Mouse (Mus musculus): ENCODE measurements around the gene Arid1a.

Arid1a gene

DNA sequence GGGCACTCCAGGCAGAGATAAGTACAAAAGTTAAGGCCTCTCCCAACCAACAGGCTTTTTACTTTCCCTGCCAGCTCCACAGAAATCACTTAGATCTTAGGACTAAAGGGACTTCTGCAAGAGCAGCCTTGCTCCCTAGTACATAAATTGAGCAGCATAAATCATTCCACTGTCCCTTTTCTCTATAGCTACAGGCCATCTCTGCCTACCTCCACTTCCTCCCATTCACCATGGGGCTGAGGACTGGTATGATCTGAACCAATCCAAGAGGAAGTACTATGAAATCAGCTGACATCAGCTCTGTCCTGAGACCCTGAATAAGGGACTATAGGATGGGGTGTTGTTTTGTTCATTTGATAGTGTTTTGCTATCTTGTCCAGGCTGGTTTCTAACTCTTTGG, 26.4 kb downstream of the Arid1a start:
- no peak for DNase-seq (ENCODE audit: low spot score)

GRCm38 (mm10) chr4:133729541-133730093, 27.0 kb downstream of the Arid1a start:
- peak; percentile 100 for DNase-seq (ENCODE audit: low spot score)

DNA sequence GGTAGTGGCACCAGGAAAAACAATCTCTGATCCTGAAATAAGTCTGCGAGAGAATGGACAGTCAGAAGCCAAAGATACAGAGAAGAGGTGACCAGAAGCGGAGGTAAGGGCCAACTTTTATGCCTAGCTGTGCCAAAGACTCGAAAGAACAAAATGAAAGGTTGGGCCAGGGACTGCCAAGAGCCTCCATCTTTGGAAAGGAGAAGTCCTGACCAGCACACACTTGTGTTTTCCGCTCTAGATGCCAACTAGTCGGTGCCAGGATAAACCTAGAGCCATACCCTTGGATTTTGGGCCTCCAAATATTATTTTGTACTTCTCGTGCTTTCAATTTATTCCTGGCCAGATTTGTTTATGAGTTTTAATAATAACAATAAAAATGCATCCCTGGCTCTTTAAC, 27.6 kb downstream of the Arid1a start:
- DNase-seq (ENCODE audit: low spot score) = no peak

DNA sequence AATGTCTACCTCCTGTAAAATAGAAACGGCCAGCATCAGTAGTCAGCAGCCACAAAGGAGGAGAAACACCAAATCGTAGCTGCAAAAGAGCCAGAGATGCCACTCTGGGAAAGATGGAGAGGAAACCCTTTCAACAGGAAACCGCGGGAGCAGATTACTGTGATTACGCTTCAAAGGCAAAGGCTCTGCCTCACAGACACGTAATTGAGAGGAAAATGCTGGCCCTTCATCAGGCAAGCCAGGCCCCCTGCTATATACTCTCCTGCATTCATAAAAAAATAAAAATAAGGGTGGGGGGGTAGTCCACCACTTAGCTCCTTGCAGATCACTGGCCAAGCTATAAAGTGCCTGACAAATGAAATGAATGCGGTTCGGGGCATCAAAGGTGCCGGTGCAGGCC, 28.3 kb downstream of the Arid1a start:
- peak; percentile 39 for DNase-seq (ENCODE audit: low spot score)

- DNase-seq (ENCODE audit: low spot score) = no peak
Observed at GRCm38 (mm10) chr4:133725706-133726105, 30.9 kb downstream of the Arid1a start.

- DNase-seq (ENCODE audit: low spot score) = no peak
Observed at GRCm38 (mm10) chr4:133719791-133720190, 36.8 kb downstream of the Arid1a start.

GRCm38 (mm10) chr4:133712755-133713154, 43.8 kb downstream of the Arid1a start:
- no peak for DNase-seq (ENCODE audit: low spot score)

GRCm38 (mm10) chr4:133711307-133712076, 45.1 kb downstream of the Arid1a start:
- DNase-seq (ENCODE audit: low spot score) = no peak

- DNase-seq (ENCODE audit: low spot score) = no peak
Observed at GRCm38 (mm10) chr4:133709395-133709794, 47.2 kb downstream of the Arid1a start.

DNA sequence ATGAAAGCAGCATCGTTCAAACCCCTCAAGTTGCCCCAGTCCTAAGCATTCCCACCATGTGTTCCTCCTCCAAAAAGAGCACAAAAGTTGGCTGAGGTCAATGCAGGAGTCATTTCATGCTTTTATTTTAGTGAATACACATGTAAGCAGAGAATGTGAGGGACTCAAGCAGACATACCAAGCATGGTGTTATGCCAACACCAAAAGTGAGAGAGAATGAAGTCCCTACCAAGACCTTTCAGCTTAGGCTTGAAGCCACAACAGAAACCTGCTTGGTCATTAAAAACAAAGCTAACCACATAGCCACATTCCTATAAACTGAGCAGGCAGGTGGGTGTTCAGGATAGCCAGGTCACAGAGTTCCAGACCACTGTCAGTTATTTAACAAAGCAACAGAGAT, 49.1 kb downstream of the Arid1a start:
- no peak for DNase-seq (ENCODE audit: low spot score)

GRCm38 (mm10) chr4:133706956-133707355, 49.6 kb downstream of the Arid1a start:
- DNase-seq (ENCODE audit: low spot score) = no peak

GRCm38 (mm10) chr4:133705062-133705461, 51.5 kb downstream of the Arid1a start:
- DNase-seq (ENCODE audit: low spot score) = no peak

DNA sequence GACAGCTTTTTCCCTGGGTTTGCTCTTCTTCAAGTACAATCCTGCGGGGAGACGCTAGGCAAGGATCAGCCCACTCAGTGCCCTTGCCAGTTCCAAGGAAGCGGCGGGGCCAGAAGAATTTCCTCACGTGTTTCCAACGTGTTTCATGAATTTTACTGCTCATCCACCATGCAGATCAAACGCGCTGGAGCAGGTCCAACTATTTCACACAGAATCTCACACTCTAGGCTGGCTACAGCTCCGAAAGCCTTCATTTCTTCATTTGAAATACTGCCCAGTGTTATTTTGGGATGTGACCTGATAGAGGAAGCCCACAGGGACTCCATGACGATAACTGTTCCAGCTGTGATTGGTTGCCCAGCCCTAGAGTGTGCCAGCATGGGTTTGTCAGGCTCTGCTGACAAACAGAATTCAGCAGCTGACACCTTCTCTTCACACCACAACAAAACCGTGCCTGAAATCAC, 55.6 kb downstream of the Arid1a start:
- DNase-seq (ENCODE audit: low spot score) = peak; percentile 33

GRCm38 (mm10) chr4:133695363-133695762, 61.2 kb downstream of the Arid1a start:
- DNase-seq (ENCODE audit: low spot score) = no peak

GRCm38 (mm10) chr4:133690252-133690651, 66.3 kb downstream of the Arid1a start:
- peak; percentile 60 for DNase-seq (ENCODE audit: low spot score)

DNA sequence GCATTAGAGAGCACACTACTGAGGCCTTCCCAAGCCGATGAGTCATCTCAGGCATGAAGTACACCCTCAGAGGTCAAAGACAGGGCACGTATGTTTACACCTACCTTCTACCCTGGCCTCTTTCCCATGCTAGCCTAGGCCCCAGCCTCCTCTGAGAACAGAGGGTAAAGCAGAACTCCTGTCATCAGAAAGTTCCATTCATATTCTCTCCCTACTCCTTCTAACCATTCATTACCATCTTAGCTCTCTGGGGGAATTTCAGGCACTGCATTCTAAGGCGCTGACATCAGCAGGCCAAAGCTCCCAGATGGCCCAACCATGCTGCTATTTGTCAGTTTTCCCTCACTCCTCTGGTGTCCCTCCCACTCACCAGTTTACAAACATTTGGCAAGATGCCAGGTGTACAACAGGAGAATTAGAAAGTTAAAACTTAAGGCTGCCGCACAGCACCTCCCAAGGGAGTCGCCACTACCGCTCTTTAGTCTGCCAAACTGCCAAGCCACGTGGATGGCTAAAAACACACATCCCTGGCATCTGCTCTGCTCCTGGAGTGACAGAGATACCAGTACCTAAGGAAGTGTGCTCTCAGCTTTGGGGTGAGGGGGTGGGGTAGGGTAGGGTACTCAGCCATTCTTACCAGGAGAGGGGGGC, 68.0 kb downstream of the Arid1a start:
- DNase-seq (ENCODE audit: low spot score) = peak; percentile 94

GRCm38 (mm10) chr4:133687126-133687525, 69.4 kb downstream of the Arid1a start:
- no peak for DNase-seq (ENCODE audit: low spot score)

GRCm38 (mm10) chr4:133686512-133686911, 70.1 kb downstream of the Arid1a start:
- no peak for DNase-seq (ENCODE audit: low spot score)

- no peak for DNase-seq (ENCODE audit: low spot score)
Observed at GRCm38 (mm10) chr4:133680206-133680786, 76.3 kb downstream of the Arid1a start.

DNA sequence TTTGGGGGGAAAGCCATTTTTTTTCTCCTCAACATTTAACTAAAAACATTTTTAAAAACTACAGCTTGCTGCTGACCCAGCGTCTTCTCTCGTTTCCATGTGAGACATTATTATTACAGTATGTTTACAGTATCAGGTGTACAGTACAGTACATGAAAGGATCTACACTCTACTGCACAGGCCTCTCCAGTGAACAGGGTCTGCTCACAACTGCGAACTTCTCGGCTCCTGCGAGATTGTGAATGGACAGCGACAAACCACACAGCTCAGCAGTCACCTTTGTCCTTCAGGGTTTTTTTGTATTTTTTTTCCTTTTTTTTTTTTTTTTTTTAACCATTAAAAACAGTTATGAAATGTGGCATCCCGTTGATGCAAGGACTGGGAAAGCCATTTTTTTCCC, 76.9 kb downstream of the Arid1a start:
- no peak for DNase-seq (ENCODE audit: low spot score)

DNA sequence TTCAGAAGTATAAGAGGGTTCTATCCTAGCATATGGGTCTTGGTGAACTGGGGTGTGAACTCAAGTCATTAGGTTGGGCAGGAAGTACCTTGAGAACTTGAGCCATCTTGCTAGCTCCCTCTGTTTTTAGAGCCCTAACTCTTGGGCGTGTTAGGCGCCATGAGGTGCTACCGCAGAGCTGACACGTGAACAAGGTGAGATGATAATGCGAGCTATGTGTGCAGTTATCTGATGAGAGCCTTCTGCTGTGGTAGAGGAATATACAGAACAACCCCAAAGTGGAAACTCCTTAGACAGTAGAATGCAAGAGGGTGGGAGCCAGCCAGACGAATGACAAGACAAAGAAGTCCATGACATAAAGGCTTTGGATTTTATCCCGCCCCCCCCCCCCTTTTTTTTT, 79.3 kb downstream of the Arid1a start:
- DNase-seq (ENCODE audit: low spot score) = no peak

DNA sequence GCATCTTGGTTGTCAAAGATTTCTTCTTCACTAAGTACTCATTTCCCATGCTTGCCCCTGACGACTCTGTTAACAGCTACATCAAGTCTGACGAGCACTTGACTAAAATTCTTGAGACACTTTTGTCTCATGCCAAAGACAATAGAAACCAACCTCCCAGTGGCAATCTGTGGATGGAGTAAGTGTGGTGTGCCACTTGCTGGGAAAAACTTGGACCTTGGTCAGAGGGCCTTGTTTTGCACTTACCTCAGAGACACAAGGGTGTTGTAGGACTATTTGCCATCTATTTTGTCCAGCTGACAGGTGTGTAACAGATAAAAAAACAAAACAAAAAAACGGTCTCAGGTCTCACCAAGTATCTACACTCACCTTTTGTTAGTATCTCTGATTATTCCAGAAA, 80.4 kb downstream of the Arid1a start:
- peak; percentile 40 for DNase-seq (ENCODE audit: low spot score)

DNA sequence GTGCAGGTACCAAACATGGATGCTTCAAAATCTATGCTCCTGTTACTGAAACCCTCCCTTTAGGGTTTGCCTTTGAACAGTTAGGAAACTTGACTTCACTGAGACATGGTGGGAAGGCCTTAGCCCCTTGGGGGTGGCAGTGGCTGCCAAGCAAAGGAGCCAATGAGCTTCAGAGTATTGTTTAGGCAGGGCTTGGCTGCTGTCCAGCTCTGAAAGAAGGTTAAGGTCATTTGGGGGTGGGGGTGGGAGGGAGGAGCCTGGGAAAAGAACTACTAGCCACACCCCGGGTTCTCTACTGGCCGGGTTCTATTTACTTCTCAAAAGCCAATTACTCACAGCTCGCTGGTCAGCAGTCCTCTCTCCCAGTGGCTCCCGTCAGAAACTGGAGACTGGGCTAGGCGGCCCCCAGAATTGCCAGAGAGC, 81.0 kb downstream of the Arid1a start:
- DNase-seq (ENCODE audit: low spot score) = peak; percentile 72
